In genomic region chr2:128340631-128341240, GRCm38 (mm10) we compare ENCODE assay signal across 9 mouse cellular contexts.
DNase-seq lines count a peak whose midpoint lies in the region; ATAC-seq and TF ChIP-seq lines count a peak whose summit lies in the region.
"Had no signal": no experiment of that assay in that cellular context is flagged by ENCODE, and none has a peak within 500 bp of the region (broad histone marks: within the 10 kb centered on the region; RNA-seq: fewer than 3 reads in every experiment).

No protein-coding gene starts in this region.

- TF ChIP-seq CTCF in stomach, postnatal 0 days (IDR thresholded peaks at IDR 0.05; ENCODE audit: low read depth) = no peak
- TF ChIP-seq CTCF in midbrain, postnatal 0 days (IDR thresholded peaks at IDR 0.05) = no peak

- H3K9ac ChIP-seq in hindbrain, embryonic 12.5 days = no peak overlapping the region
- H3K9ac ChIP-seq in hindbrain, embryonic 14.5 days = no peak overlapping the region
- no peak overlapping the region for H3K9ac ChIP-seq in stomach, embryonic 14.5 days (replicated peaks; ENCODE audit: low read depth, low read length)
- no peak overlapping the region for H3K9ac ChIP-seq in stomach, postnatal 0 days (ENCODE audit: low read length)
- no peak overlapping the region for H3K9ac ChIP-seq in midbrain, postnatal 0 days (replicated peaks; ENCODE audit: low read length, poor library complexity, severe bottlenecking)

- H3K9me3 ChIP-seq in hindbrain, embryonic 12.5 days (replicated peaks) = no peaks in the 10 kb centered on the region
- no peaks in the 10 kb centered on the region for H3K9me3 ChIP-seq in hindbrain, embryonic 14.5 days (ENCODE audit: control insufficient read depth, low read length)
- no peaks in the 10 kb centered on the region for H3K9me3 ChIP-seq in stomach, embryonic 14.5 days (ENCODE audit: control insufficient read depth, low read depth, low read length)
- no peaks in the 10 kb centered on the region for H3K9me3 ChIP-seq in stomach, postnatal 0 days (ENCODE audit: control insufficient read depth, low read length)
- H3K9me3 ChIP-seq in limb, embryonic 10.5 days (replicated peaks) = no peaks in the 10 kb centered on the region
- H3K9me3 ChIP-seq in midbrain, postnatal 0 days (ENCODE audit: low read length) = no peaks in the 10 kb centered on the region

- no peak overlapping the region for H3K4me3 ChIP-seq in hindbrain, embryonic 12.5 days
- H3K4me3 ChIP-seq in hindbrain, embryonic 14.5 days (replicated peaks; ENCODE audit: low read length) = no peak overlapping the region
- no peak overlapping the region for H3K4me3 ChIP-seq in stomach, embryonic 14.5 days (ENCODE audit: low read depth, low read length)
- H3K4me3 ChIP-seq in stomach, postnatal 0 days (ENCODE audit: low read depth, low read length) = no peak overlapping the region
- no peak overlapping the region for H3K4me3 ChIP-seq in limb, embryonic 10.5 days
- no peak overlapping the region for H3K4me3 ChIP-seq in midbrain, postnatal 0 days (ENCODE audit: low read depth, low read length)

- WGBS in hindbrain, embryonic 12.5 days = 93% methylated on average over 5 of the region's 5 CpGs
- 96% methylated on average over 5 of the region's 5 CpGs for WGBS in hindbrain, embryonic 14.5 days
- WGBS in stomach, embryonic 14.5 days = 94% methylated on average over 5 of the region's 5 CpGs
- 93% methylated on average over 5 of the region's 5 CpGs for WGBS in stomach, postnatal 0 days
- WGBS in limb, embryonic 10.5 days = 91% methylated on average over 5 of the region's 5 CpGs
- WGBS in midbrain, postnatal 0 days = 93% methylated on average over 5 of the region's 5 CpGs

- TF ChIP-seq EP300 in stomach, postnatal 0 days (optimal IDR thresholded peaks at IDR 0.05) = no peak

- H3K4me1 ChIP-seq in hindbrain, embryonic 12.5 days = peaks cover 19% of the 10 kb centered on the region
- H3K4me1 ChIP-seq in hindbrain, embryonic 14.5 days (replicated peaks; ENCODE audit: control insufficient read depth, insufficient read depth, low read length) = peaks cover 17% of the 10 kb centered on the region; the same call in 1 of the 2 replicates
- peaks cover 25% of the 10 kb centered on the region for H3K4me1 ChIP-seq in stomach, embryonic 14.5 days (ENCODE audit: control insufficient read depth, insufficient read depth, low read length)
- peaks cover 17% of the 10 kb centered on the region for H3K4me1 ChIP-seq in stomach, postnatal 0 days (replicated peaks; ENCODE audit: control insufficient read depth, insufficient read depth)
- peaks cover 43% of the 10 kb centered on the region for H3K4me1 ChIP-seq in limb, embryonic 10.5 days
- no peaks in the 10 kb centered on the region for H3K4me1 ChIP-seq in midbrain, postnatal 0 days (ENCODE audit: insufficient read depth, low read length)

- 0 out of 2 replicates have a peak, but pooled peaks have one; percentile 29 for ATAC-seq in hindbrain, embryonic 12.5 days (ENCODE audit: low FRiP score)
- ATAC-seq in hindbrain, embryonic 14.5 days (ENCODE audit: low FRiP score) = no peak
- no peak for ATAC-seq in stomach, embryonic 14.5 days (ENCODE audit: insufficient number of reproducible peaks, insufficient read depth, low FRiP score, low read depth)
- ATAC-seq in stomach, postnatal 0 days (ENCODE audit: low FRiP score, low TSS enrichment) = no peak
- no peak for ATAC-seq in midbrain, postnatal 0 days (ENCODE audit: low FRiP score)
- ATAC-seq: activated CD4-positive, CD25-positive, alpha-beta regulatory T cell, adult 4 months had no signal

- DNase-seq in hindbrain, embryonic 14.5 days (ENCODE audit: low spot score) = no peak
- no peak for DNase-seq in stomach, postnatal 0 days (ENCODE audit: low spot score)
- no peak for DNase-seq in limb, embryonic 10.5 days (ENCODE audit: low spot score)
- no peak for DNase-seq in urinary bladder, postnatal 36 days (ENCODE audit: low spot score in 2 of 2)
- DNase-seq in midbrain, postnatal 0 days (ENCODE audit: low spot score) = no peak
- DNase-seq: right cerebral cortex, postnatal 25 days had no signal

- no peaks in the 10 kb centered on the region for H3K36me3 ChIP-seq in hindbrain, embryonic 12.5 days
- no peaks in the 10 kb centered on the region for H3K36me3 ChIP-seq in hindbrain, embryonic 14.5 days (replicated peaks; ENCODE audit: control insufficient read depth, insufficient read depth)
- H3K36me3 ChIP-seq in stomach, embryonic 14.5 days (ENCODE audit: control insufficient read depth, insufficient read depth, low read length) = no peaks in the 10 kb centered on the region
- no peaks in the 10 kb centered on the region for H3K36me3 ChIP-seq in stomach, postnatal 0 days (ENCODE audit: control insufficient read depth, insufficient read depth, low read length)
- no peaks in the 10 kb centered on the region for H3K36me3 ChIP-seq in limb, embryonic 10.5 days
- no peaks in the 10 kb centered on the region for H3K36me3 ChIP-seq in midbrain, postnatal 0 days (ENCODE audit: insufficient read depth, low read length)

- H3K27me3 ChIP-seq in hindbrain, embryonic 12.5 days = no peaks in the 10 kb centered on the region; the same call in 1 of the 2 replicates
- no peaks in the 10 kb centered on the region for H3K27me3 ChIP-seq in hindbrain, embryonic 14.5 days (ENCODE audit: control insufficient read depth, insufficient read depth, low read length)
- H3K27me3 ChIP-seq in stomach, embryonic 14.5 days (ENCODE audit: control insufficient read depth, insufficient read depth, low read length) = no peaks in the 10 kb centered on the region
- H3K27me3 ChIP-seq in stomach, postnatal 0 days (ENCODE audit: control insufficient read depth, insufficient read depth, low read length) = no peaks in the 10 kb centered on the region
- no peaks in the 10 kb centered on the region for H3K27me3 ChIP-seq in limb, embryonic 10.5 days (ENCODE audit: low read depth, poor library complexity, severe bottlenecking)
- H3K27me3 ChIP-seq in midbrain, postnatal 0 days (ENCODE audit: insufficient read depth, low read length) = no peaks in the 10 kb centered on the region

- no peak overlapping the region for H3K4me2 ChIP-seq in hindbrain, embryonic 12.5 days (replicated peaks)
- no peak overlapping the region for H3K4me2 ChIP-seq in hindbrain, embryonic 14.5 days (replicated peaks)
- H3K4me2 ChIP-seq in stomach, embryonic 14.5 days (replicated peaks; ENCODE audit: low read depth, low read length) = no peak overlapping the region
- H3K4me2 ChIP-seq in stomach, postnatal 0 days (replicated peaks; ENCODE audit: low read depth) = no peak overlapping the region
- H3K4me2 ChIP-seq in midbrain, postnatal 0 days (ENCODE audit: low read depth, low read length, poor library complexity, severe bottlenecking) = no peak overlapping the region

- peak overlapping the region; percentile 48; the same call in 1 of the 2 replicates for H3K27ac ChIP-seq in hindbrain, embryonic 12.5 days
- no peak overlapping the region for H3K27ac ChIP-seq in hindbrain, embryonic 14.5 days
- peak overlapping the region; percentile 87 for H3K27ac ChIP-seq in stomach, embryonic 14.5 days (ENCODE audit: low read length)
- no peak overlapping the region for H3K27ac ChIP-seq in stomach, postnatal 0 days (replicated peaks)
- H3K27ac ChIP-seq in limb, embryonic 10.5 days = peak overlapping the region; percentile 87
- no peak overlapping the region for H3K27ac ChIP-seq in midbrain, postnatal 0 days (ENCODE audit: low read depth, low read length)

Comparison
In these comparisons a context has a peak if more than half of its experiments do, and no peak if none do; other contexts are left out.
1. H3K27ac ChIP-seq: peak in hindbrain, embryonic 12.5 days (single experiment), stomach, embryonic 14.5 days (single experiment) and limb, embryonic 10.5 days (single experiment); none in hindbrain, embryonic 14.5 days (single experiment), stomach, postnatal 0 days (single experiment) and midbrain, postnatal 0 days (single experiment).